Mouse (Mus musculus) urinary bladder, adult 18-20 months (tissue): ENCODE measurements at regions not wholly inside any gene's neighbourhood (a gene's known extent, or its start where the extent isn't known, plus 50 kb on each side); places are given as distances from the start of the nearest gene placed in this dataset.

Source experiments
- DNase-seq, 2 experiments: peaks; one replicate each; pipeline ENCODE4 v3.0.0; 2022; ENCODE audit warnings: low spot score in 2 of 2, mixed read lengths in 2 of 2

DNA sequence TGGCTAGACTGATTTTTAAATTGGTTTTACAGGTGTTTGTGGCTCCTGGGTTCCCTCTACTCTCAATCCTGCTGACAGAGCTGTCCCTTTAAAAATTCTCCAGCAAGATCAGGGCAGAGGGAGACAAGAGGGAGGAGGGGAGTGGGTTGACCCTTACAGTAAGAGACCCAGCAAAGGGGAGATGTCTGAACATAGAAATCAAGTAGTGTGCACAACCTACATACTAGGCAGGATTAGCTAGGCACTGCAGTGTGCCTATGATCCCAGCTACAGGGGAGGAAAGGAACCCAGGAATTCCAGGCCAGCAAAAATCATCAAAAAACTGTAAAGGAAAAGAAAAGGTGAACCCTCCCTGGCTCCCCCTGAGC lies 113.2 kb upstream of the Thy1 start:
- DNase-seq: no peak

DNA sequence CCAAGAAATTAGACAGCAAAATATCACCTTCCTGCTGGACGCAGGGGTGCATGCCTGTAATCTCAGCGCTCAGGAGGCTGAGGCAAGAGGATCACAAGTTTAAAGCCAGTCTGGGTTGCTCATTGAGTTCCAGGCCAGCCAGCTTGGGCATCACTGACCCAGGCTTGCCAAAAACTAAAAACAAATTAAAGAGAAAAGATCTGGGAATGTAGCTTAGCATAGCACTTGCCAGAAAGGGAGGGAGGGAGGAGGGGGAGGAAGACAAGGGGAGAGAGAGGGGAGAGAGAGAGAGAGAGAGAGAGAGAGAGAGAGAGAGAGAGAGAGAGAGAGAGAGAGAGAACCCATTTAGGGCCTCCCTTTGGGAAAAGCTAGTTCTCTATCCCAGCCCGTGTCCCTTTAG lies 112.7 kb upstream of the Thy1 start:
- no peak for DNase-seq

DNA sequence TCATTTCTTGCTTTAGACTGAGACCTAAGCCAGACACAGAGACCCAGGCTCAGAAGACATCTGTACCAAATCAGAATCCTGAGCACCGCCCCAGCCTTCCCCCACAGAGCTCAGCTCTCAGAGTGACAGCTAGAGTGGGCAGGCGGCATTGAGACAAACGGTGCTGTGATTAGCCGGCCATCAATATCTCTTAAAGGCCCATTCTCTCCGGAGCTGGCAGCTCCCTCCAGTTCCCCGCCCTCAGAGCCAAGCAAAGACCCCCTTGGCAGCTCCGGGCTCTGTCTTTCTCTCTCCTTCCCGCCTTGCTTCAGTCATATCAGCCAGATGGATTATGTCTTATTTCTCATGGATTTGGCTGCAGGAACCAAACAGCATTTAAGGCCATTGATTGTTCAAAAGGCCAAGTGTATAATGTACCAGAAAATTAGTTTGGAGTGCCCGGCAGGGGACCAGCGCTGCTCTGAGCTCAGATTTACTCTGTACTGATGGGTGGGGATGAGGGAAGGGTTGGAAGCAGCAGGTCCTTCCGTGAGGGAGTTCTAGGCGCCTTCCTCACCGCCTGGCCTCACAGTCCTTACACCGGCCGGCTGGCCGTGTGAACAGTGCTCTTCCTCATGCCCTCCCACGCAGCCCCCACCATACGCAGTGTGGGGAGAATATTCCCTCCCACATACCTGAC lies 109.0 kb upstream of the Thy1 start:
- no peak for DNase-seq

DNA sequence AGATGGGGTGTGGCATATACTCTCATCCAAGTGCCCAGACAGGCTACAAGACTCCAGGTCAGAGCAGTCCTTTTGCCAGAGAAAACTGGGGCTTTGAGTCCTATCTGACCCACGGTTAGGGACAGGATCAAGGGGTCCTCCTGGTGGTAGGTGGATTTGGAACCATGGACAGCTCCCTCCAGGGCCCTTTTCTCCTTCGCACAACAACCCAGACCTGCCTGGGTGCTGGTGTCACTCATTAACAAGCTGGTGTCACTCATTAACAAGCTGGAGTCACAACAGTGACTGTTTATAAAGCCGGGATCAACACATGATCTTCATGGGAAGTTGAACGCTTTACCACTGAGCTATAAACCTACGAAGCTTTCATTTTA lies 108.5 kb upstream of the Thy1 start:
- no peak for DNase-seq

DNA sequence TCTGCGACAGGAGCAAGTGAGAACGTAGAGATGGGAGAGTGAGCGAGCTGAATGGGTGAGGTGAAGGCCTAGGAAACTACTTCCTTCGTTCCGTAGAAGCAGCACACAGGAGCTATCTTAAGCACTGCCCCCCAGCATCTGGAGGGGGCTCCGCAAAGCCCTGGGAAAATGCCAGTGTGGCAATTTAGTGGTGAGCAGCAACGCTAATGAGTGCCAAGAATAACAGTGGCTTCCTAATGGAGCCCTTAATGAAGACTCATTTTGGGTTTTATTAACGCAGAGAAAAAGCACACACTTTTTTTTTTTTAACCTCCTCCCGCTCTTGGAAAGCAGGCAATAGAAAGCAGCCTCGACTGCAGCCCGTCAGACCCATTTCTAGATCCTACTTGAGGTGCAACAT lies 103.8 kb upstream of the Thy1 start:
- no peak for DNase-seq

DNA sequence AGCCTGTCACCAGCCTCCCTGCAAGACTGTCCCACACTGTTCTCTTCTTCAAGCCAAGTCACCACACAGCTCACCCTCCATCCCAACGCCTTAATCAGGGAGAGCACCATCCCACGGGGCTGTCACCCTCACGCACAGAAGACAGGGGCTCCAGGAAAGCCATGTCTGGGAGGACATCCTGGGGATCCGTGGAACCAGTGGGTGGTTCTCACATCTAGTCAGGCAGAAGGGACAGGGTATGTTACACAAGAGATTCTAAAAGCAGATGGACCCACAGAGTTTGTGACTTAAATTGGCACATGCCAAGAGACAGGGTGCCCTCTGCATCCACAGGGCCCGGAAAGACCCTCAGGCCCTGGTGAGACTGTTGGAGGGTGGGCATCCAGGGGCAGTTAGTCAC lies 101.0 kb upstream of the Thy1 start:
- DNase-seq: no peak

DNA sequence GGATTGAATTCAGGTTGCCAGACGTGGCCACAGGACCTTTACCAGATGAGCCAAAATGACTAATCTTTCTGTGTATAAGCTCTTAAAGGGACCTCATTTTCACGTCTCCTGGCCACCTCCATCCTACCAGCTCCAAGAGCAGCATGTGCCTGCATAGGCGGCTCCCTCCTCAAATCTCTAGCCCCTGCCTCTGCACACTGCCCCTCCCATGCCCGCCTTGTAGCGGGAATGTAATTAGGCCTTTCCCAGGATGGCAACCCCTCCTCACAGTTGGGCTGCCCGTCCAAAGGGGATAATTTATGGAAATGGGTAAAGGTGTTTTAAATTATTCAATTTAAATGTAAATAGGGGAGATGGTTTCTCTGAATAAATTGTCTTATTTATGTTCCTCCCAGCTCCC lies 99.7 kb upstream of the Thy1 start:
- DNase-seq: no peak

DNA sequence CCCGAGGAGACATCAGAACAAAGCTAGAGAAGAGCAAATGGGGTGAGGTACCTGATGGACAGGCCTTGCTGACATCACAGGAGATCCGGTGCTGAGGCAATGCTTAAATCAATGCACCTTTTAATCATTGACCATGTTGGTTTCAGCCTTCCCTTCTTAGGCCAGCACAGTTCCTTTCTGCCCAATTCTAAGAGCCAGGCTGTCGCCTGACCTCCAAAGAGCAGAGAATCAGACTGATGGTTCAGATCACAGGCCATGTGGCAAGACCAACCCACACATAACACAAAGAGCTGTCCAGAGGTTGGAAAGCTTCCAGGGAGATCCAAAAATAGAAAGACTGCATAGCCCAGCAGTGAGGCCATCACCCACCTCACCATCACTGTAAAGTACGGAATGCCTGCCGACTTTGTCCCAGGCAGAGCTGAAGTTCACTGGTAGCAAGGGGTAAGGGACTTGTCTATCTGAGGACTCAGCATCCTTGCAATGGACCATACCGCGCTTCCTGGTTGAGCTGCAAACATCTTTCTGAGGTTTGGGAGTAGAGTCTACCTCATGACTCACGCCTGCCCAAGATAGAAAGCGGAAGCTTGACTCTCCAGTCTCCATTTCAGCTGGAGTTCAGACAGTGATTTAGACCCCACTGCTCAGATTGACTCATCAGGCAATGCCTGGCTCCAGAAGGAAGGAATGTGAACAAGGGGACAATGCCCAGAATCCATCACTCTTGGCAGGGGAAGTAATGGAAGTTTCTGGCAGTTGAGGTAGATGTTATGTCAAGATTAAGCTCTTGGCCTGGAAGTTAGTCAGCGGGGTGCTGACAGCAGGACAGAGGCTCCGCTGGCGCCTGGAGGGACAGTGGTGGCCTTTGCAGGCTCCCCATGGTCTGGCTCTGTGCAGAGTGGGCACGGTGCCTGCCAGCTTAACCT lies 98.1 kb upstream of the Thy1 start:
- DNase-seq: no peak

DNA sequence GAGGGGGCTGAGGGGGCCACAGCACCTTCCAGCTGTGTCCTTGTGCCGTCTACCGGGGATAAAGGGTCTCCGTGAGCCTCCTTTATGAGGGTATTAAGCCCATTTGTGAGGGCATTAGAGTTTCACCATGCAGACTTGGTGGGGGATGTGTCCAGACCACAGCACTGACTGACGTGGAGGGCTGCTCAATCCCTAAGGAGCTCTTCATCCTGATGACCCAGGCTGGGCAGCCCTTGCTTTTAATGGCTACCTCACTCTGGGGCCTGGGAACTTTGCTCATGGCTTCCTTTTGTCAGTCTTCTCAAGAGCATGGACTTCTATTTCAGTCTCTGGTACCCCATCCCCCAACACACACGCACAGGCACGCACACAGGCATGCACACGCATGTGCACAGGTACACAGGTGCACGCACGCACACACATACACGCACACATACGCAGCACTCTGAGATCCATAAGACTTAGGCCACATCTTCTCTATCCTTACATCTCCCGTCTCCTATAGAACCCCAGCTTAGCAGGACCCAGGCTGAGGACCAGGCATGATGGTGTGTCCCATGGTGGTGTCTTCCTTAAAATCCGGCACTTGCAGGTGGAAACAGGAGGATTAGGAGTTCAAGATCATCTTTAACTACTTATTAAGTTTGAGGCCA lies 97.1 kb upstream of the Thy1 start:
- no peak for DNase-seq

DNA sequence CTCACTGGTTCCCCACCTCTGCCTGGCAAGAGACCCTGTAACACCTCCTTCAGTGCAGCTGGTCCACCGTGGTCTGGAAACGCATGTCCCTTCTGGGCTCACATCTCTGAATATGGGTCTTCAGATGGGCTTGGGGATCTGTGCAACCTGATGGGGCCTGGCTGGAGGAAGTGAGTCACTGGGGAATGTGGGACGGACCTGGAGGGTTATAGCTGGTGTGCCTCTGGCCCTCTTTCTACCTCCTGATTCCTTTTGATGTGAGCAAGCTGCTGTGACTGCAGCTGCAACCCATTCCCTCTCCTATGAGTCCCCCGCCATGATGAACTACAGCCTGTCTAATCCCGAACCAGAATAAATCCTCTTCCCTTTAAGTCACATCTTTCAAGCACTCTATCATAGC lies 96.1 kb upstream of the Thy1 start:
- DNase-seq: no peak

DNA sequence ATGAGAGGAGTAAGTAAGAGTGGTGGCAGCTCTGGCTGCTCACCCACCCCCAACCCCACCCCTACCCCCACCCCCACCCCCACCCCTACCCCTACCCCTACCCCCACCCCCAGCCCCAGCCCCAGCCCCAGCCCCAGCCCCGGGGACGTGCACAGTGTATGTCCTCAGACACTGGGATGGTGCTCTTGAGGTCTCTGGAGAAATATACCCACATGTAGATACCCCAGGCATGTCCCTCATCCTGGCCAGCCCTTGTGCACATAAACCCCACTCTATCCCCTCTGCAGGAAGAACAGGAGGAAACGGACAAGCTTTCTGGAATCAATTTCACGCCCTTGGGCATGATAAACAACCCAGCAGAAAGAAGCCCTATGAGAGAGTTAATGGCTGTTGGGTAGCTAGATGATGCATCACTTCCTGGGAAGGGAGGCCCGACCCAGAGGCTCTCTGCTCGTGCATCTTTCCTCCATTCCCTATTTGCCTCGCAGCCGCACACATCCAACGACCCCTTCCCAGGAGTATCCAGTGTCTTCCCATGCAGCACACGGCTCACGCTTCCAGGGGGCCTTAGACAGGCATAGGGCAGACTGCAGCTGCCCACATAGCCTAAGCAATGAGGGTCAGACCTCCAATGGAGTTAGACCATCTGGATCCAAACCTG lies 95.6 kb upstream of the Thy1 start:
- no peak for DNase-seq

DNA sequence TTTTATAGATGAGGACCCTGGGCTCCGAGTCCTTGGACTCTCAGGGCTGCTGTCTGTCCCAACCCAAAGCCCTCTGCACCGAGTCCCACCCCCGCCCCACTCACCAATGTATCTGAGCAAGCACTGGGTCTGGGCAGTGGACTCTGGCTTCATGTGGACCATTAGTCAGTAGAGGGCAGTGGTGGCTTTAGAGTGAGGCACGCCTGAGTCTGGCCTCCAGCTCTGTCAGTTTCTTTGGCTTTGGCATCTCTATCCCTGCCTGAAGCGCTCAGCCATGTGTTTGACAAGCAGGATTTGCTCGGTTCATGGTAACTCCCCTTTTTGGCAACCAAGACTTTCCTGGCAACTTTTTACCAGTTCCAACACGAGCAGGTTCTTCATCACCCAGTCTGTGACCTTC lies 90.1 kb upstream of the Thy1 start:
- no peak for DNase-seq

DNA sequence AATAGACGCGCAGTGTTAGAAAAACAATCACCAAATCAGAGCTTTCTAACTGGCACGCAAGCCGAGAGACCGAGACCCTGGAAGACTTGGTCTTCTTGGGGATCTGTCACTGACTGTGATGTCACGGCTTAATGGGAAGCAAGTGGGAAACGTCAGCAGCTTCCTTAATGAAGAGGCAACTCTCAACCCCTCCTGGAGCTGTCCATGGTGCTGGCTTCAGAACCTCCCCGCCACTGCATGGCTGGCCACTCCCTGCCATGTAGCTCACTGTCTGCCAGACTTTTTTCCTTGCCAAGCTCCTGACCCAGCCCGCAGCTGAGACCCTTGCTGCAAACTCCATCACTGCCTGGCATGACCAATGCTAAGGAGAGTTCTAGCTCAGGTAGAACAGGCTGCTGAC lies 83.6 kb upstream of the Thy1 start:
- no peak for DNase-seq

DNA sequence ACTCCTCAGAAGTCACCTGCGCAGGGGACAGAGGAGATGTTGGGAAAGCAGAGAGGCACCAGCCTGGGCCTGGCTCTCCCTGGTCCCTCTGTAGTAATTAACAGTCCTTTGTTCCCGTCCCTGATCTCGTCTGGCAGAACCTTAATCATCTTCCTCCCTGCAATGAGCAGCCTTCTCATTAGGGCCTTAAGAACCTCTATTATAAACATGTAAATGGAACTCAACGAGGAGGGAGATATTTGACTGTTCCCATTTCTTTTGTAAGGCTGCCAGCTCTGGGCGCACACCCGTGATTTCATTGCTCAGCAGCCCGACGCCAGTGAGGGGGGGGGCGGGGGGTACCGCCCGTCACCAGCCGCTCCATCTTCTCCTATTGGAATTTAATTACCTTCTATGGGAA lies 81.8 kb upstream of the Thy1 start:
- DNase-seq: no peak

DNA sequence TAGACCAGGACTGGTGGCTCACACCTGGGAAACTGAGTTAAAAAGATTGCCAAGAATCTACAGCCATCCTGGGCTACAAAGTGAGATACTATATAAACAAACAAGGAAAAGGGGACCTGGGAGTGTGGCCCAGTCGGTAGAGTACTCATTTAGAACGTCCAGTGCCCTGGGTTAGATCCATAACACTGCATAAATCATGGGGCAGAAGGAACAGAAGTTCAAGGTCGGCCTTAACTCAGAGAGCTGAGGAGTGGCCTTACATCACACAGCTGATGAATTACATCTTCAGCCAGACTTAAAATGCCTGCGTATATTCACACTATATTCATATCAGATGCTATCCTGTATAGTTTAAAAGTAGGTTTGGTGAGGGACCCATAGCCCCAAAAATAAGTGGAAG lies 78.0 kb upstream of the Thy1 start:
- DNase-seq: no peak

DNA sequence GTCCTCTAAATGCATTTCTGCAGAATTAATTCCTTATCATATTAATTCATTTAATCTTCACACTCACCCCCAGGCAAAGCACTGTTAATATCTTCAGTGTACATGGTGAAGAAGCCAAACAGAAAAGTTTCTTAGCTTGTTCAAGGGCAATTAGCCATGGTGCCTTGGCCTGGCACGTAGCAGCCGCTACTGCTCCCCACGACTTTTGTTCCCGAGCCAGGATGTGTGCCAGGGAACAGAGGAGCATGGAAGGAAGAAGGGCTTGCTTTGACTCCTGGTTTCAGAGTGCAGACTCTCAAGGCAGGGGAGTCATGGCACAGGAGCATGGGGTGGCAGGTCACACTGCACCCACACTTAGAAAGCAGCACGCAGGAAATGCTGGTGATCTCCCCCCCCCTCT lies 77.4 kb upstream of the Thy1 start:
- no peak for DNase-seq

DNA sequence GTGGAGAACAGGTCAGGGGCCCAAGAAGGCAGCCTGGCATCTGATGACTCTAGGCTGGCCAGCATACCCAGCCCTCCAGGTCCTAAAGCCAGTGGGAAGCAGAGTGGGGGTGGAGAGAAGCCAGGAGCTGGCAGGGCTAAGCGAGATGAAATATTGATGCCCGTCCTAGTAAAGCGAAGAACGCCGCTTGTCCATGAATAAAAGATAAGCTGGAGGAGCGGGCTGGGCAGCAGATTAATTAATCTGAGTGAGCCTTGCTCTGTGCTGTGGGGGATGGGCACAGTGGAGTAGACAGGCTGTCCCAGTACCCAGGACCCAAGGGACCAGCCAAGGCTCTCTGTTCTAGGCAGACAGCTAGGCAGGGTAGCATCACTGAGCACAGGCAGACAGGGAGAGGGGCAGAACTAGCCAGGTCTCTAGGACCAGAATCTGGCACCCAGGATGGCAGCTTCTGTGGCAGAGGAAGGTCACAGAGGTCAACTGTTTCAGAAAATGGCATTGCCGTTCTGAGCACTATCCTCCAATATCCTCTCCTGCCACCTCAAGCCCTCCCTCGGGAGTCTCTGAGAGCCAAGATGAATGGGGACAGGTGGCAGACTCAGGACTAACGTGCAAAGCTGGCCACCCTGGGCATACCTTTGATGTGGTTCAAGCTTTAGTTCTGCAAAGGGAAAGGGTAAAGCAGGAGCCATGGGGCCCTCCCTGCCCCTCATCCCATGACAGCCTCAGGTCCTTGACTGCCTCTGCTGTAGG lies 73.0 kb upstream of the Thy1 start:
- no peak for DNase-seq

DNA sequence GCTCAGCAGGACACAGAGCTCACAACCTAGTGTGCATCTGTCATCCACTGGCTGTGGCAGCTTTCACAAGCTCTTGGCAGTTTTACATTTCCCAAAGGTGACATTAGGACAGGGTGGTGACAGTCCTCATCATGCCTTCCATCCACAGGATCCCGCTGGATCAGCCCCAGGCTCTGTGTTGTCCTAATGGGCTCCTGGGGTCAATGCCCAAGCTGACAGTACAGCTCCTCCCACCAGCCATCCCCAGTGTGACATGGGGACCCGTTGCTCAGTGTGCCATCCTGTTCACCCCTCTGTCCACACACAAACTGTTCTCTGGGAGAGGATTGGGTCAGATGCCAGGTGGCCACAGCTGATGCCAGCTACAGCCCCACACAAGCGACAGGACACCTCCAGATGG lies 72.3 kb upstream of the Thy1 start:
- DNase-seq: no peak

DNA sequence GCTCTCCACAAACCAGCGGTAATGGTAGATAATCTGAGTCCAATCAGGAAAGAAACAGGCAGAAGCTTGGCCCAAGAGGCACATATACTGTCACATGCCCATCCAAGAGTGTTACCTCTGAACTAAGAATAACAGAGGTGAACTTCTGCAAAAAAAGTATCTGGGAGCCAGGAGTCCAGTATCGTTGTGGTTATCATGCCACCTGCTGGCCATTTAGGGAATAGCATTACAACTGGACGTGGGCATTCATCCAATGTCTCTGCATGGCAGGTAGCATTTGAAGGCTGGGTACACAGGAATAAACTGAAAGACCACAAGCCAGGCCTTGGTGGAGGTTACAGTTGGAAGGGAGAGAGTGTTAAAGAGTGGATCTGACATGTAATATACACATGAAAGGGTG lies 70.9 kb upstream of the Thy1 start:
- DNase-seq: peak; percentile 19 to 51

DNA sequence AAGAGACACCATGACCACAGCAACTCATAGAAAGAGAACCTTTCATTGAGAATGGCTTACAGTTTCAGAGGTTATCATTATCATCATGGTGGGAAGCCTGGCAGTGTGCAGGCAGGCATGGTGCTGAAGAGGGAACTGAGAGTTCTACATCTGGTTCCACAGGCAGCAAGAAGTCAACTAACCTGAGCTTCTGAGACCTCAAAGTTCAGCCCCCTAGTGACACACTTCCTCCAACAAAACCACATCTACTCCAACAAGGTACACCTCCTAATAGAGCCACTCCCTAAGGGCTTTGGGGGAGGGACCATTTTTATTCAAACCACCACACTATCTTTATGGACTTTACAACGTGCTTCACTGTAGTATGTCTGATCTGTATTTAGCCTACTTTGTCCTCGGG lies 67.8 kb upstream of the Thy1 start:
- DNase-seq: no peak

DNA sequence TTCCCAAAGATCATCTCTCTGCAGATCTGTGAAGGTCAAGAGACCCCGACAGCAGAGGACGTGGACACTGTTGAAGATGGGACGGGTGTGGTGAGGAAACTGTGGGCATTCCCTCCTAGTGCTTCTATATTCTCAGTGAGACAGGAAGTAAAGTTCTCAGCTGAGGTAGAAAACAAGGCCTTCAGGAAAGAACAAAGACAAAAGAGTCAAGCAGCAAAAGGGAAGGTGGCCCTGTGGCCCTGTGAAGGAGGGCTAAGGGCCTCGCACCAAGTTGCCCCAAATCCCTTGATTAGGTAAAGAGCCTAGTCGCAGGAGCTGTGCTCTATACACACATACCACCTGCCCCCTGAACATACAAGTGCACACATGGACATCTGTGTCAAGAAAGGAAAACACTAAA lies 66.8 kb upstream of the Thy1 start:
- DNase-seq: no peak

DNA sequence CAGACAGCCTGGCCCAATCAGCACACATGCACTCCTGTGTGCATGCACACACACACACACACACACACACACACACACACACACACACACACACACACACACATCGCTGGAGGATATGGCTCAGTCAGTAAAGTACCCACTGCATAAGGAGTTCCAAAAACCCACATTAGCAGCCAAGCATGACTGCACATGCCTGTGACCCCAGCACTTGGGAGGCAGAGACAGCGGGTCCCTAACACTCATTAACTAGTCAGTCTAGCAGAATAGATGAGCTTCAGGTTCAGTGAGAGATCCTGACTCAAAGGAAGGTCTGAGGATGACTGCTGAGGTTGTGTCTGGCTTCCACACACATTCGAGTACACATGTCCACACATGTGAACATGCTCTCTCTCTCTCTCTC lies 65.4 kb upstream of the Thy1 start:
- DNase-seq: no peak
